Mouse (Mus musculus) thymus, postnatal 36 days (tissue): ENCODE results near the gene Ifnar1.

Source experiments
- DNase-seq, 2 experiments: peaks; one replicate each; pipeline ENCODE4 v3.0.0; 2022; ENCODE audit warnings: mixed read lengths in 2 of 2

Gene Ifnar1

DNA sequence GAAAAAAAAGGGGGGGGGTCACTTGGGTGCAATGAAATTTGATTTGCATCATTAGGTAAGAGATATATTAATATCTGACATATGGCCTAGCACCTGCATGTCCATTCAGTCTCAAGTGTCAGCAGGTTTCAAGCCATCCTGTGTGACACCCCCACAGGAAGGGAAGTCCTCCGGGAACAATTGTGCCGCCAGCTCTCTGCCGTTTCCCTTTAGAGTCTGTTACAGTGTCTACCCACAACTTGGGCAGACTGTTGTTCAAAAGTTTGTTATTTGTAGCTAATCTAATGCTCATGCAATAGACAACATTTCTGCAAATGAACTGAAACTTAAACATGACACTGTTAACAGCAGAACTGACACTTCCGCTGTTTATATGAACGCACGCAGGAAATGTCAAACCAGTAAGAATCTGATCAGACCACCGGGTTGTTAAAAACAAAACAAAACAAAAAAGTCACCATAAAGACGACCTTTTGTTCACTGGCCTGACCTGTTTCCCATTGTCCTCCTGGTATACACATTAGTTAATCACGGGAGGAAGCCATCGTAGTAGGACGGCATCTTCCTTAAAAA, 23.9 kb upstream of the Ifnar1 start:
- peak in 1 of 2 experiments; percentile 45 for DNase-seq

DNA sequence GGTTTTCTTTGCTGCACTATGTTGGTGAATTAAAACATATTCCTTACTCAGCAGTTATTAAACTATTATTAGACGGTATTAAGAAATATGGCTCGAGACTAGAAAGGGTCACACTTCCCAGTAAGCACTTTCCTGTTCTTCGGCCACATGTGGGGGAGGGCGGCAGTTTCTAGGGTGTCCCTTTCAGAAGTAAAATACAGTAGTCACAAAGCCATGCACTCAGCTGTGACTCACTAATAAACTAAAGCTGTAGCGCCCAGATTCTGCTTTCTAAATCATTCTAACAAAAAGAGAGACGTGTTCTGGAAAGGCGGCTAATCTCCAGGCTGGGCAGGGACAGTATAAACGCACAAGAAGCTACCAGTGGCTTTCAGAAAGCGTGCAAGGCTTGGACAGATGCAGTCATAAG, 23.3 kb upstream of the Ifnar1 start:
- no peak for DNase-seq

DNA sequence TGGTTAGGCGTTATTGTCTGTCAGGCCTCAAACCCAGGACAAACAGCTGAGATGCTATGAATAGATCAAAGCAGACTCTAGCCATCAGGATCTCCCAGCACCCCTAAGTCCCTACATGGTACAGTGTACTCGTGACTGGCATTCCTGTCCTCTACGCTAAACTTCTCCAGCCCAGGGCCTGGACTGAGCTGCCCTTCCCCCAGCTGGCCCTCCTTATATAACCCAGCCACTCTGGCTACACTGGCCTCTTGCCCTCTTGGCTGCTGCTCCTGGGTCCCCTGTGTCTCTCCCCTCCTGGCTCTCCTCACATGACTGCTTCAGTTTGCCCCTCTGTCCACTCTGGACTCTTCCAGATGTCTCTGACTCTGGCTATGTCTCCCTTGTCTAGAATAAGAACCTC, 22.4 kb upstream of the Ifnar1 start:
- DNase-seq = no peak

DNA sequence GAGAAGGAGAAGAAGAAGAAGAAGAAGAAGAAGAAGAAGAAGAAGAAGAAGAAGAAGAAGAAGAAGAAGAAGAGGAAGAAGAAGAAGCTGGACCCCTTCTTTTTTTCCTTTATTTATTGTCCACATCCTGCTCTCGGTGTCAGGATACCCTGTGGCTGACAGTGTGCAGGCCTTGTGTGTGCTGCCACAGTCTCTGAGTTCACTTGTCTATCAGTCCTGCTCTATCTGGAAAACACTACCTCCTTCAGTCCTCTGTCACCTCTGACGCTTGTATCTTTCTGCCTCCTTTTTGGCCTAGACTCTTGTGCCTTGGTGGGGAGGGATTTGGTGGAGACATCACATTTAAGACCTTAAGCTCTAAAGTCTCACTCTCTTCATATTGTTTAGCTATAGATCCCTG, 21.6 kb upstream of the Ifnar1 start:
- no peak for DNase-seq

DNA sequence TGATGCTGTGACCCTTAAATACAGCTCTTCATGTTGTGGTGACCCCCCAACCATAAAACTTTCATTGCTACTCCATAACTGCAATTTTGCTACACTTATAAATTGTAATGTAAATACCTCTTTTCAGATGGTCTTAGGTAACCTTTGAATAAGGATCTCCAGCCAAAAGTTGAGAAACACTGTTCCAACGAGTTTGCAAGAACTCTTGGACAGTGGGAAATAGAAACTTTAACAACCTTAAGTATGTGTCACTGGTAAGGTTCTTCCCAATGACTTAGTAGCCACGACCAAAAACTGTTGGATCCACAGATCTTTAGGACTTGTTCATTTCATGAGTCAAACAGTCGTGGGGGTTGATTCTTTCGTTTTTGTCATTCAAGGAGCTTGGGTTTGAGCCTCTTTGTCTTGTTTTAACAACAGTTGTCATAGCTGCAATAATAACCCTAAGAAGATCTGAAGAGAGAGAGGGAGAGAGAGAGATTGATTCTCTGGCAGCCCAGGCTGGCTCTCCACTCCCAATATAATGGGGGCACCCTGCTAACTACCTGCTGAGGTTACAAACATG, 21.1 kb upstream of the Ifnar1 start:
- DNase-seq = no peak

DNA sequence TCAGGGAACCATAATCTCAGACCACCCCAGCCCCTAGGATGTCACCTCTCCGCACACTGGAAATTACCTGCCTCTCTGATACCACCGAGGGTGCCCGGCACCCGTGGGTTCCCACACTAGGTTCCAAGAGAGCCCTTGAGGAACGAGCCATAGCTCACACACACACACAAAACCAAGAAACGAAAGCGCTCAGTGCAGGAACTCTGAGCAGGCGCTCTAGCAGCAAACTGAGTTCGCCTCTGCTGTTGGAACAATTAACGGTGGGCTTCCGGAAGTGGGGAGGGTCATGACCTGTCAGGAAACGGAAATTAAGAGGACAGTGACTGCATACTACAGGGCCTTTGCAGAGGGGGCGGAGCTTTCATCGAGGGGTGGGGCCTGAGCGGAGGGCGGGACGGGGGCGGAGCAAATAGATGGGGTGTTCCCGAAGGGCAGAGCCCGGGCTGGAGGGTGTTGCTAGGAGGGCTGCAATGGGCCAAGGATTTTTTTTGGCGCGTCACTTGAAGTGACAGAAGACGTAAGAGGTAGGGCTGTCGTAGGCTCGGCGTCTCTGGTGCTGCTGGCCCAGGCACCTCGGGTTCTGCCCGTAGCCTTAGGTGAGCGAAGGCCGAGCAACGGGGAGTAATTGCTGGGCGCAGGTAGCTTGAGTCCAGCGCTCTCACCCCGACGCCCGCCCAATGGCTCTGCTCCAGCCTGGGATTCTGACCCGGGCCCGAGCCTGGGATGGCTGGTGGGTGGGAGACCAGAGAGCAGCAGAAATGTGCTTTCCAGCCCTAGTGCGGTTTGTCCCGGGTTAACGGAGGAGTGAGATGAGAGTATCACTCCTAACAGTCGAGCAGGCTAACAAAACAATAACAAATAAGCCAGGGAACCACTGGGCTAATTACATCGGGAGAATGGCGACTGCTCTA, 20.2 kb upstream of the Ifnar1 start:
- peak; percentile 90 for DNase-seq

DNA sequence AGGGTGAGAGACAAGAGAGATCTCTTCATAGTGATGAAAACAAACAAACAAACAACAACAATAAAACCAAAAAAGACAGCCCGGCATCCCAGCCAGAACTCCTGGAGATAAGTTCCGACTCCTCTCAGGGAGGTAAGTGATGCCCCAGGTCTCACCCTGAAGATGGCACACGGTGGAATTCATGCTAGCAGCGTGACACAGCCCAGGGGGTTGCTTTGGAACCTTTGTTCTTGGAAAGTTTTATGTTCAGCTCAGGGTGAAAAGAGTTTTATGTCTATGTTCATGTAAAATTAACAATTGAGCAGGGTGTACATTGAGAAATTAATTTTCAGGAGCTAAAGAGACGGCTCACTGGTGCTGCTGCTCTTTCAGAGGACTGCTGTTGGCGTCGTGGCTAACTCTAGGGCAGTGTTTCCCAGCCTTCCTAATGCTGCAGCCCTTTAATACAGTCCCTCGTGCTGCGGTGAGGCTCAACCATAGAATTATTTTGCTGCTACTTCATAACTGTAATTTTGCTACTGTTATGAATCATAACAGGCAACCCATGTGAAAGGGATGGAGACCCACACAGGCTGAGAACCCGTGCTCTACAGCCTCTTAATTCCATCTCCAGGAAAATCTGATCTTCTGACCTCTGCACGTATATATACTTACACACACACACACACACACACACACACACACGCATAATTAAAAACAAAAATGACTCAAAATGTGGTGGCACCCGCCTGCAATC, 19.4 kb upstream of the Ifnar1 start:
- no peak for DNase-seq

DNA sequence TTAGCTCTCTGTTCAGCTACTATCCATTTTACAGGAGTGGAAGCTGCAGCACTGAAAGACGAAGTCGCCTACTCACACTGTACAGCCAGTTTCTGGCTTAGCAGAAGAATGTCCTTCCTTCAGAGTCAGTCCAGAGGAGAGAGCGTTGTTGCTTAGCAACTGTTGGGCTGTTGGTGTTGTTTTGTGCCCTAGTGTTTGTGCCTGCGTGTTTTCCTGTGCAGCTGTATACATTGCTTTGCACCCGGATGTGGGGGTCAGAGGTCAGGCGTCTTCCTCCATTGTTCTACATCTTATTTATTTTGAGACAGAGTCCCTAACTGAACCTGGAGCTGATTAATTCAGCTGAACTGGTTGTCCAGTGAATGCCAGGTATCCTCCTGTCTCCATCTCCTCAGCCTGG, 18.5 kb upstream of the Ifnar1 start:
- DNase-seq = peak in 1 of 2 experiments; percentile 55

DNA sequence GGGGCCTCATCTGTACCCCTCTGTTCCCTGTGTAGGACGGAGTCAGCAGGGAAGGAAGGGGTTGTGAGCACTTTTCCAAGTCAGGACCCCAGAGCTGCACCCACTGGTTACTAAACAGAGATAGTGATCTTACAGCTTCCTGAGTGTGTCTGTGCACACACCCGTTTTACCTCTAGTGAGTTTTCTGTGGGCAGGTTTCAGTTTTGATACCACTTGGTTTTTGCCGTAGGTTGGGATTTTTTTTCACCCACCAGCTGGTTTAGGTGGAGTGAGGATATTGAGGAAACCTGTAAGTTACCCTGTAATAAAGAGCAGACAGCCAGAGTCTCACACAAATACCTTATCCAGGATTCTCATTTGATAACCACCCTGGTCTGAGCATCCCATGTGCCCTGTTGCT, 14.6 kb upstream of the Ifnar1 start:
- DNase-seq = no peak

DNA sequence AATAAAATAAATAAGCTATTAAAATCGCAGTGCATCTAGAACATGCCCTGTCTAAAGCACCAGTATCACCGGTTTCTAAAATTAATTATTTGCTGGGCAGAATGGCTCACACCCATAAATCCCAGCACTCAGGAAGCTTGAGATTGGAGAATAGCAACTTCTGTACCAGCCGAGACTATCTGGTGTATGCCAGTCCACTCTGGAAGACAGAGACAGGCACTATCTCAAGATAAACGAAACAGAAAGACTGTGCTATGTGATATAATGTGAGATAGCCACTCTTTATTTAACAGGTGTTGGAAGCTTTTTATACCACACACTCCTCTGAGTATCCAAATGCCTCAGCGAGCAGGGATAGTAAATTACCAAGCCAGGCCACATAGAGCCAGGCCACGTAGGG, 13.6 kb upstream of the Ifnar1 start:
- DNase-seq = no peak

DNA sequence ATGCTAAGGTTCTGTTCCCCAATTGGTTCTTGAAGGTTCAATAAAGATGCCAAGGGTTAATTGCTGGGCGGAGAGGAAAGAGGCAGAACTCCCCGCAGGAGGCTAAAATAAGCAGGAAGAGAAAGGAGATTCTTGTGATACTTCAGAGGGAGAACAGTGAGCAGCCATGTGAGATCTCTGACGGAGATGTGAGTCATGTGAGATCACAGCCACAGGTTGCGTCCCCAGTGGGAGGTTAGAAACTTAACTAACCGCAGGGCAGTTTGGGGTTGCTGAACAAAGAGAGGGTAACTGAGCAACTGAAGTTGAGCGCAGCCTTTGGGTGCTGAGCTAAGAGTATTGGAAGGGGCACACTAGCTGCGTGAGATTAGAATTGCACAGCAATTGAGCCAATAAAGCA, 9.3 kb upstream of the Ifnar1 start:
- DNase-seq = peak in 1 of 2 experiments; percentile 37

DNA sequence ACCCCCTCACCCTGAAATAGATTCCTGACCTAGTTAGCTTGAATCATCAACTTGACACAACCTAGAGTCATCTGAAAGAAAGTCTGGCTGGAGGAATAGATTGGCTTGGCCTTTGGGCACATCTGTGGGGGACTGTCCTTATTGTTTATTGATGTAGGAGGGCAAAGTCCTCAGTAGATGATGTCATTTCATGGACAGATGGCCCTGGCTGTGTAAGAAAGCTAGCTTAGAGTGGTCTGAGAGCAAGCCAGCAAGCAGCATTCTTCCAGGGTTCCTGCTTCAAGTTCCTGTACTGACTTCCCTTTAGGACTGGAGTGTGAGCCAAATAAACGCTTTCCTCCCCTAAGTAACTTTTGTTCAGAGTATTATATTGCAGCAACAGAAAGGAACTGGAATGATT, 7.0 kb upstream of the Ifnar1 start:
- no peak for DNase-seq

DNA sequence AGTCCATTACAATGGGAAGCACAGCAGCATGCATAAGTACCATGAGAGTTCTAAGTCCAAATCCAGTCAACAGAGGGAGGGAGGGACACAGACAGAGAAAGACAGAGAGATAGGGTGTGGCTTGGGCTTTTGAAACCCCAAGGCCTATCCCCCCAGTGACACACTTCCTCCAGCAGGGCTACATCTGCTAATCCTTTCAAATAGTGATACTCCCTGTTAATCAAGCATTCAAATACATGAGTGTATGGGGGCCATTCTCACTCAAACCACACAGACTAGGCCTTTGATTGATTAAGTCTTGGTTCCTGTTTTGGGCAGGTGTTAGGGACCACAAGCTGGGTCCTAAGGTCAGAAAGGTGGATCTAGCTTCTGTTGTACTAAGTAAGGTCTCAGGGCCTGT, 4.5 kb upstream of the Ifnar1 start:
- no peak for DNase-seq

DNA sequence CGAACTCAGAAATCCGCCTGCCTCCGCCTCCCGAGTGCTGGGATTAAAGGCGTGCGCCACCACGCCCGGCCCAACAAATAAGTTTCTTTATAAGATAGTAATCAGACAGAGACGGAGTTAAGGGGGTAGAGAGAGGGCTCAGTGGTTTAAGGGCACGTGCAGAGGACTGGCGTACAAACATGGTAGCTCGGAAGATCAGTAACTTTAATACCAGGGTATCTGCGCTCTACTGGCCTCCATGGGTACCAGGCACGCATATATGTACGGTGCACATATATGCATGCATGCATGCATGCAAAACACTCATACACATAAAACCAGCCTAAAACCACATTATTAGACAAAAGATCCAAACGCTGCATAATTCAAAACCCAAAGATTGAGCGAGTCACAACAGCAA, 651 bp upstream of the Ifnar1 start:
- DNase-seq = no peak

DNA sequence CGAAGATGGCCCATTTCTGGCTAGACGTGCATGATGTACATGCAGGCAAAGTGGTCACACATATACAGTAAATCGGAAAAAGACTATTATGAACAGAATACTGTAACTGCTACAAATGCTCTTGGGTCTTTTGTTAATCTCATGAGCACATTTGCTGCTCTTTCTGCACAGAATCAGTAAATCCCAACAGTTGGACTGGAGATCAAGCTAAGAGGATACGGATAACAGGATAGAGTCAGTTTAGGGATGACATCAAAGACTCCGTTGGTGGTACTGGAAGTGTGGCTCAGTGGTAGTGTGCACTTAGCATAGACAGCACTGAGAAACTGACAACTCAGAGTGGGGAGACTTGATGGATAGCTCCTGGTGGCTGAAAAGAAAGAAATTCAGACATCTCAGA, 803 bp downstream of the Ifnar1 start:
- DNase-seq = no peak

DNA sequence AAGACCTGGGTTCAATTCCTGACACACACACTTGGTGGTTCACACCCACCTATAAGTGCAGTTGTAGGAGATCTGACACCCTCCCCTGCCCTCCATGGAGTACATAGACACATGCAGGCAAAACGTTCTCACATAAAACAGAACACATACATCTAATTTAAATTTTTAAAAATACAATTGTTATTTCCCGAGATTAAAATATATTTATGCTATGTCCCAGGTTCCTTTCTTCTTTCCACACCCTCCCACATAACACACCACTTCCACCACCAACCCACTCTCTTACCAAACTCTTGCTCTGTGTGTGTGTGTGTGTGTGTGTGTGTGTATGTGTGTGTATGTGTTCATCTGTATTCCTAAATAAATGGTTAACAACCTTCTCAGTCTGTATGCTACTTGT, 3.0 kb downstream of the Ifnar1 start:
- DNase-seq = no peak

DNA sequence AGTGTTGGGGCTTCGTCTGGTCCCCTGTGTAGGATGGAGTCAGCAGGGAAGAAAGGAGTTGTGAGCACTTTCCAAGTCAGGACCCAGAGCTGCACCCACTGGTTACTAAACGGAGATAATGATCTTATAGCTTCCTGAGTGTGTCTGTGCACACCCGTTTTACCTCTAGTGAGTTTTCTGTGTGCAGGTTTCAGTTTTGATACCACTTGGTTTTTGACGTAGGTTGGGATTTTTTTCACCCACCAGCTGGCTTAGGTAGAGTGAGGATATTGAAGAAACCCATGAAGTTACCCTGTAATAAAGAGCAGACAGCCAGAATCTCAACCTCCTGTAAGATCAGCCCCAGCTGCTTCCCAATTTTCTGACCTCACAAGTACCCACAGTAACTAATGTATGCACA, 5.9 kb downstream of the Ifnar1 start:
- no peak for DNase-seq

DNA sequence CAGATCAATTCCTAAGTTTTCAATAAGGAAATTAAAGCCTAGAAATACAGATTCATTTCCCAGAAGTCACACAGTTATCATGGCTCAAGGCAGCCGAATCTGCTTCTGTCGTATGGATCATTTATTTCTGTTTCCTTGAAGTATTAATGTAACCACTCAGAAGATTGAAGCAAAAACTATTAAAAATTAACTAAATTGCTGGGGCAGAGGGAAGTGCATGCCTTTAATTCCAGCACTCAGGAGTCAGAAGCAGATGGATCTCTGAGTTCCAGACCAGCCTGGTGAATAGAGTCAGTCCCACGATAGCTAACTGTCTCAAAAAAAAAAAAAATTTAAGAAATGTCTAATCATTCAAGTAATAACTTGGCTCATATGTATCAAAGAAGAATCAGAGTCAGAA, 6.4 kb downstream of the Ifnar1 start:
- DNase-seq = no peak

DNA sequence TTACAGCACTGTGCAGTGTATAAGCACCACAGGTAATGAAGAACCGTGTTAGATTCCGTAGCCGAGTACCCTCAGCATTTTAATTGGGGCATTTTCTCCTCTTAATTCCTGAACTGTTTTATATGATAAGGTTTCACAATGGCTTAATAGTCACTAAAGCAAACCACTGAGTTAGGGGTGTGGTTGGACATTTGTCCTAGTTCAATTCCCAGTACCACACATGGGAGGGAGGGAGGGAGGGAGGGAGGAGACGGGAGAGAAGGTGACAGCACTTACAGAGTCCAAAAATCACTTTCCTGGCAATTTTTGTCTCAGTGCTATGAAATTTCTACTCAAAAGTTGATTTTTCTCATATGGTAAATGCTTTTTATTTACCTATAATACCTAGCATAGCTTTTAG, 10.5 kb downstream of the Ifnar1 start:
- no peak for DNase-seq

DNA sequence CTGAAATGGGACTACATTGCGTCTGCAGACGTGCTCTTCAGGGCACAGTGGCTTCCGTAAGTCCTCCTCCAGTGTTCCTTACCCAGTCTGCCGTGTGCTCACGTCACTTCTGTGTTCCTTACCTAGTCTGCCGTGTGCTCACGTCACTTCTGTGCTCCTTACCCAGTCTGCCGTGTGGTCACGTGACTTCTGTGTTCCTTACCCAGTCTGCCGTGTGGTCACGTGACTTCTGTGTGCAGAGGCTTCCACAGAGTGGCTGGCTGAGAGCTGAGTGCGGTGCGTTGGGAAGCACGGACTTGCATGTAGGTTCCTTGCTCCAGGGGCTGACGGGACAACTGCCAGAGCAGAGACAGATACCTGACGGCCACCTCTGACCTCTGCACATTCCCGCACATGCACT, 11.2 kb downstream of the Ifnar1 start:
- DNase-seq = no peak

DNA sequence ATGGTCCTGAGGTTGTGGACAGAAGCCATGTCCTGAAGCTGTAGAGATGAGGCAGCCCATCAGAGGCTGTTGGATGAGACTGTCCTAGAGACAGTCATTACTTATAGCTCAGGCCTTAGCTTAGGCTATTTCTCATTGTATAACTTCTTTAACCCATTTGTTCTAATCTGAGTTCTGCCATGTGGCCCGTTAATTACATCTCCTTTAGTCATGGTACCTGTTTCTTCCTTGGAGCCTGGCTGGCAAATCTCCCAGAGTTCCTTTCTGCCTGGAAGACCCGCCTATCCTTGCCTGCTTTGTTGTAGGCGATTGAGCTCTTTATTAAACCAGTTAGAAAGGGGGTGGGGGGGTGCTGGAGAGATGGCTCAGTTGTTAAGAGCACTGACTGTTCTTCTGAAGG, 11.7 kb downstream of the Ifnar1 start:
- DNase-seq = no peak

DNA sequence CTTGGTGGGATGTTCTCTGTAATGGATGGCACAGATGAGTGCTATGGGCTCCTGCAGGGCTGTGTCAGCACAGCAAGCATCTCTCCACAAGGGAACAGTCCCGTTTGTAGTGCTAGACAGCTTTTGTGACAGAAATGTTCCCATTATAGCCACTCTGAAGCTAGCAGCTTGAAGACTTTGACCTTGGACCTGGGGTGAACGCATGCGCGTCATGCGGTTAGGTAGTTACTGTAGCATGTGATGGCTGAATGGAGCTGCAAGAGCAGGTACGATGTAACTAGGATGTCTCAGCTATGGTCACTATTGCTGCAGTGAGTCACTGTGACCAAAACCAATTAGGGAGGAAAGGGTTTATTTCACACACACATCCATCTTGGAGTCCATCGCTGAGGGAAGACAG, 13.0 kb downstream of the Ifnar1 start:
- no peak for DNase-seq

DNA sequence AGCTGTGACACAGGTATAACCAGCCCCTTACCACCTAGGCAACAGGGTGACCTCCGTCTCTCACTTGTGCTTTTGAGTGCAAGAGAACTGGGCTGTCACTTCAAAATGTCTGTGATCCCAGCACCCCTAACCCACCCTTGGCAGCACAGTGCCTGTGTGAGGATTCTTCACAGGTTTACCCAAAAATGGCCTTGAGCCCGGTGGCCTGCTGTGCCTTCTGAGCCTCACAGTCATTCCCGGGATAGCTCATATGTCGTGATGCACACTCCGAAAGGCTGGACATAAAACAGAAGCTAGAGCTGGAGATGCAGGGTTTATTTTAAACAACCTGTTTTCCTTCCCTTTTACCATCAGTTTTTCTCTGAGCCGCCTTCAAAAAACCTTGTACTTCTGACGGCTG, 19.7 kb downstream of the Ifnar1 start:
- no peak for DNase-seq
